Mouse (Mus musculus) neural tube, embryonic 14.5 days (tissue): ENCODE data around the gene Gadd45a. TPM values are rescaled to one million over a fixed set of nuclear protein-coding genes. Genes with fewer than 3 reads are reported as not detected.

Experiments used
- ATAC-seq: fragments of 200-750 bp; cut with Nextera tagmentation; 2 replicates; pipeline ENCODE4 v1.8.0; 2017; ENCODE audit warnings: low read depth, mild to moderate bottlenecking, moderate TSS enrichment, moderate library complexity
- H3K27ac ChIP-seq: fragments of 300-500 bp; sonication (generic); 2 replicates; pipeline ENCODE4 v1.5.1; 2014; ENCODE audit warnings: low read depth, mild to moderate bottlenecking, control low read depth, low read length, moderate library complexity, mixed read lengths
- H3K27me3 ChIP-seq: fragments of 300-500 bp; sonication (generic); 2 replicates; pipeline ENCODE4 v1.6.1; 2014; ENCODE audit warnings: low read length; ENCODE audit not compliant: control insufficient read depth, insufficient read depth
- H3K36me3 ChIP-seq: fragments of 300-500 bp; sonication (generic); 2 replicates; pipeline ENCODE4 v1.6.1; 2014; ENCODE audit warnings: low read length, mixed read lengths; ENCODE audit not compliant: control insufficient read depth, insufficient read depth
- H3K4me1 ChIP-seq: fragments of 300-500 bp; sonication (generic); 2 replicates; pipeline ENCODE4 v1.6.1; 2014; ENCODE audit warnings: low read length; ENCODE audit not compliant: control insufficient read depth, insufficient read depth
- H3K4me2 ChIP-seq: fragments of 300-500 bp; sonication (generic); 2 replicates; pipeline ENCODE4 v1.6.1; 2014; ENCODE audit warnings: mild to moderate bottlenecking, low read depth, low read length, control low read depth
- H3K4me3 ChIP-seq: fragments of 300-500 bp; sonication (generic); 2 replicates; pipeline ENCODE4 v1.5.1; 2014; ENCODE audit warnings: low read depth, low read length, control low read depth, mixed read lengths
- H3K9ac ChIP-seq: fragments of 300-500 bp; sonication (generic); replicated peaks from 2 replicates; pipeline ENCODE4 v1.6.1; 2014; ENCODE audit warnings: low read depth, mild to moderate bottlenecking, control low read depth, low read length, mixed read lengths
- H3K9me3 ChIP-seq: fragments of 300-500 bp; sonication (generic); 2 replicates; pipeline ENCODE4 v1.6.1; 2016; ENCODE audit warnings: low read length; ENCODE audit not compliant: control insufficient read depth
- WGBS: fragments of 180-500 bp; shearing (Covaris S2); extraction: QIAGEN DNeasy Blood & Tissue Kit; methylation state at CpG from one replicate; pipeline ENCODE4 v1.1.7; 2014; 5-methylcytosine and 5-hydroxymethylcytosine counted together
- polyA plus RNA-seq: library from polyadenylated mRNA; unstranded; fragments of >200 nt; fragmentation: Nextera tagmentation; extraction: Ambion mirVana; gene quantifications from 2 replicates; pipeline ENCODE4 v1.2.1, GENCODE M21; 2014

The Gadd45a gene
- 12.9 and 14.6 TPM in 2 replicates for polyA plus RNA-seq

GRCm38 (mm10) chr6:67036837-67037628, at the start of gene Gadd45a:
Gene Gadd45a (minus strand): TSS chr6:67037457.
- WGBS: under 1% methylated on average over 69 of the region's 69 CpGs
- H3K4me2 ChIP-seq: peak within 1 kb of the TSS; percentile 69
- H3K27me3 ChIP-seq: no peaks in the 10 kb centered on the region
- peak within 1 kb of the TSS; percentile 93 for H3K4me3 ChIP-seq
- H3K27ac ChIP-seq: peak within 1 kb of the TSS; percentile 92
- H3K4me1 ChIP-seq: peaks cover 7% of the 10 kb centered on the region; the same call in 1 of the 2 replicates
- no peaks in the 10 kb centered on the region for H3K9me3 ChIP-seq
- ATAC-seq: peak; percentile 97
- no peaks in the 10 kb centered on the region for H3K36me3 ChIP-seq
- peak within 1 kb of the TSS; percentile 85 for H3K9ac ChIP-seq

DNA sequence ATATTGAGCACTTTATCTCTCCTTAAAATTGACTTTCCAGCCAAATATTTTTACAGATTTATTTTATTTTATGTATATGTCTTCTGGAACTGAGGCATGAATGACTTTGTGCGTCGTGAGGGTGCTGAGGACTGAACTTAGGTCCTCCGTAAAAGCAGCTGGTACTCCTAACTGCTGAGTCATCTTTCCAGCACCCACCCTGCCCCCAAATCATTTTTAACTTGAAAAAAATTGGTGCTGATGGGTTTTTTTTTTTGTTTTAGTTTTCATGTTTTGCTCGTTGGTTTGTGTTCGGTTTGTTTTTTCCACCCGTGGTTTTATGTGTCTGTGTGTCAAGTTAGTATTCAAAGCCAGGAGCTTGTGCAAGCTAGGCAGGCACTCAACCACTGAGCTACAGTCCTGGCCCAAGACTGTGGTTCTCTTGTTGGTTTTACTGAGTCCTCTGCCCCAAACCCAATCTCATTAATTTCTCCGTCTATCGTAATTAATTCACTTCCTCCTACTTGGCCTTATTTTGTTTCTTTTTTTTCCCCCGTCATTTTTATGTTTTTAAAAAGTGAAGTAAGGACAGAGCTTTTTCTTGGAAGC, 48.7 kb upstream of the Gadd45a start:
- ATAC-seq: no peak
- 88% methylated on average over 9 of the region's 9 CpGs for WGBS
- H3K36me3 ChIP-seq: no peaks in the 10 kb centered on the region

DNA sequence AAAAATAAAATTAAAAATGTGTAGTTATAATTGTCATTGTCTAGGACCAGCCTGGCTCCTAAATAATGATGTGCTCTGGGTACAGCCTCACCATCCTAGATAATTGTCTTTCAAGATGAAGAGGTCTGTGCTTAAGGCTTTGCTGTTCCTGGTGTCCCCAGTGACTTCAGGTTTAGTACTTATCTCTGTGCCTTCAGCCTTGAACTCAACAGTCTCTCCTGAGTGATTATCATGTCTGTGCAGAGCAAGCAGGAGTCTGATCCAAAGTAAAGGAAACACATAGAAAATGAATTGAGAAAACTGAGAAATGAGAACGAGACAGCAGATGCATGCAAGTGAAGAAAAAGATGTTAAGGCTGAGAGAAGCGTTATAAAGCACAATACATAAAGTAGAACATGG, 47.2 kb upstream of the Gadd45a start:
- no peak for ATAC-seq
- H3K9ac ChIP-seq: no peak overlapping the region

More for the DNA sequence above, 48.7 kb upstream of the Gadd45a start:
- no peak overlapping the region for H3K9ac ChIP-seq
- no peaks in the 10 kb centered on the region for H3K27me3 ChIP-seq
- no peak overlapping the region for H3K4me2 ChIP-seq
- no peak overlapping the region for H3K4me3 ChIP-seq
- no peaks in the 10 kb centered on the region for H3K4me1 ChIP-seq
- no peaks in the 10 kb centered on the region for H3K9me3 ChIP-seq
- no peak overlapping the region for H3K27ac ChIP-seq

GRCm38 (mm10) chr6:67081141-67081540, 43.9 kb upstream of the Gadd45a start:
- no peak overlapping the region for H3K27ac ChIP-seq
- no peak for ATAC-seq

More for the DNA sequence above, 47.2 kb upstream of the Gadd45a start:
- Histone ChIP-seq H3K4me2 (no peak overlapping the region), H3K27me3 (no peaks in the 10 kb centered on the region), H3K27ac (no peak overlapping the region), H3K4me1 (no peaks in the 10 kb centered on the region), H3K4me3 (no peak overlapping the region), H3K36me3 (no peaks in the 10 kb centered on the region), H3K9me3 (no peaks in the 10 kb centered on the region)
- WGBS: 95% methylated on average over 2 of the region's 2 CpGs

GRCm38 (mm10) chr6:67078076-67078475, 40.8 kb upstream of the Gadd45a start:
- Histone ChIP-seq H3K27me3 (no peaks in the 10 kb centered on the region), H3K36me3 (no peaks in the 10 kb centered on the region), H3K4me3 (no peak overlapping the region), H3K4me2 (no peak overlapping the region), H3K9ac (no peak overlapping the region), H3K27ac (no peak overlapping the region), H3K4me1 (no peaks in the 10 kb centered on the region), H3K9me3 (no peaks in the 10 kb centered on the region)
- WGBS: 68% methylated on average over 3 of the region's 3 CpGs
- no peak for ATAC-seq

More at GRCm38 (mm10) chr6:67081141-67081540, 43.9 kb upstream of the Gadd45a start:
- 91% methylated on average over 4 of the region's 4 CpGs for WGBS
- H3K4me3 ChIP-seq: no peak overlapping the region
- no peaks in the 10 kb centered on the region for H3K9me3 ChIP-seq
- H3K36me3 ChIP-seq: no peaks in the 10 kb centered on the region
- H3K27me3 ChIP-seq: no peaks in the 10 kb centered on the region
- no peak overlapping the region for H3K9ac ChIP-seq
- no peaks in the 10 kb centered on the region for H3K4me1 ChIP-seq
- no peak overlapping the region for H3K4me2 ChIP-seq

GRCm38 (mm10) chr6:67077477-67077876, 40.2 kb upstream of the Gadd45a start:
- no peak; the same call in 1 of the 2 replicates for ATAC-seq
- H3K4me2 ChIP-seq: no peak overlapping the region
- no peaks in the 10 kb centered on the region for H3K9me3 ChIP-seq
- no peak overlapping the region for H3K27ac ChIP-seq
- no peak overlapping the region for H3K4me3 ChIP-seq
- WGBS: 53% methylated on average over 3 of the region's 3 CpGs
- H3K4me1 ChIP-seq: no peaks in the 10 kb centered on the region
- H3K27me3 ChIP-seq: no peaks in the 10 kb centered on the region
- no peaks in the 10 kb centered on the region for H3K36me3 ChIP-seq
- no peak overlapping the region for H3K9ac ChIP-seq

- Histone ChIP-seq H3K4me2 (no peak overlapping the region), H3K4me3 (no peak overlapping the region), H3K4me1 (no peaks in the 10 kb centered on the region), H3K27ac (no peak overlapping the region), H3K9me3 (no peaks in the 10 kb centered on the region), H3K27me3 (no peaks in the 10 kb centered on the region), H3K36me3 (no peaks in the 10 kb centered on the region), H3K9ac (no peak overlapping the region)
- WGBS: 71% methylated on average over 1 of the region's 1 CpGs
- no peak for ATAC-seq
These were observed 39.1 kb upstream of the Gadd45a start for GRCm38 (mm10) chr6:67076348-67076747.

DNA sequence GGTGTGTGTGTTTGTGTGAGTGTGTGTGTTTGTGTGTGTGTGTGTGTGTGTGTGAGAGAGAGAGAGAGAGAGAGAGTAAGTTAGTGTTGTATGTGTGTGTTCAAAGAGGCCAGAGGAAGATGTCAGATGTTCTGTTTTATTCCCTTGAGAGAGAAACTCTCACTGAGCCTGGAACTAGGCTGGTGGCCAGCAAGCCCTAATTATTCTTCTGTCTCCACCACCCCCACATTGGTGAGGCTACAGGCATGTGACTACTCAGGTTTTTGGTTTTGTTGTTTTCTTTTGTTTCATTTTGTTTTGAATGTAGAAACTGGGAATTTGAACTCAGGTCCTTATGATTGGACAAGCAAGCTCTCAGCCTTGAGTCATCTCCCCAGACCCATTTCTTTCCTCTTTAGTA, 37.6 kb upstream of the Gadd45a start:
- no peak for ATAC-seq
- no peak overlapping the region for H3K4me3 ChIP-seq
- H3K9ac ChIP-seq: no peak overlapping the region

DNA sequence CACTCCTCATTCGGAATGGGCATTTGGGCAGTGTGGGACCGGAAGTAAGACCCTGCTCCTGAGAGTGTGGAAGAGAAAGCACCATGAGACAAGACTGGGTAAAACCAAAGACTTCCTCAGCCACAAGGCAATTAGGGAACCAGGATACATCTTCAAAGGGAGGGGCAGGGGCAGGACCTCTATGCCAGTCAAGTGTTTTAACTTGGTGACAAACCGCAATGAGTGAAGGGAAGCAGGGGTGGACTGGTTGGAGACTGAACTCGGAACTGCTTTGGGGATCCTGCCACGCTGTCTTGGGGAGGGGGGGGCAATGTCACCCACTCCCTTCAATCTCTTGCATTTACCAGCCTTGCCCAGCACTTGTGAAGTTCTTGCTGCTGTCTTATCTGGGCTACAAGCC, 36.7 kb upstream of the Gadd45a start:
- 77% methylated on average over 5 of the region's 5 CpGs for WGBS
- ATAC-seq: no peak
- Histone ChIP-seq H3K36me3 (no peaks in the 10 kb centered on the region), H3K4me3 (no peak overlapping the region), H3K27ac (no peak overlapping the region), H3K4me1 (no peaks in the 10 kb centered on the region), H3K9ac (no peak overlapping the region), H3K9me3 (no peaks in the 10 kb centered on the region), H3K27me3 (no peaks in the 10 kb centered on the region), H3K4me2 (no peak overlapping the region)

More for the DNA sequence above, 37.6 kb upstream of the Gadd45a start:
- no peaks in the 10 kb centered on the region for H3K9me3 ChIP-seq
- no peak overlapping the region for H3K4me2 ChIP-seq
- no peaks in the 10 kb centered on the region for H3K27me3 ChIP-seq
- no peaks in the 10 kb centered on the region for H3K4me1 ChIP-seq
- no peaks in the 10 kb centered on the region for H3K36me3 ChIP-seq
- no peak overlapping the region for H3K27ac ChIP-seq
